Mouse (Mus musculus): Measurements from ENCODE around the gene Ncln. TPM values are rescaled to one million over a fixed set of nuclear protein-coding genes. Genes with fewer than 3 reads are reported as not detected.

Ncln gene
- total RNA-seq (2021), result 102 and 107 TPM in 2 replicates
- long read RNA-seq, experiment 1, transcript Ncln-201 (14 exons, 3,118 nt), result major isoform, 95 of 174 reads
- long read RNA-seq, experiment 1, transcript Ncln-202 (14 exons, 2,841 nt), result minor isoform, 50 of 174 reads
- long read RNA-seq, experiment 1, partial matches to known transcripts, result 6 of 174 reads
- long read RNA-seq, experiment 1, other reads (novel, unspliced or antisense), result 23 of 174 reads
- long read RNA-seq, experiment 2, transcript Ncln-201 (14 exons, 3,118 nt), result major isoform, 67 of 137 reads
- long read RNA-seq, experiment 2, transcript Ncln-202 (14 exons, 2,841 nt), result minor isoform, 34 of 137 reads
- long read RNA-seq, experiment 2, partial matches to known transcripts, result 13 of 137 reads
- long read RNA-seq, experiment 2, other reads (novel, unspliced or antisense), result 22 of 137 reads

DNA sequence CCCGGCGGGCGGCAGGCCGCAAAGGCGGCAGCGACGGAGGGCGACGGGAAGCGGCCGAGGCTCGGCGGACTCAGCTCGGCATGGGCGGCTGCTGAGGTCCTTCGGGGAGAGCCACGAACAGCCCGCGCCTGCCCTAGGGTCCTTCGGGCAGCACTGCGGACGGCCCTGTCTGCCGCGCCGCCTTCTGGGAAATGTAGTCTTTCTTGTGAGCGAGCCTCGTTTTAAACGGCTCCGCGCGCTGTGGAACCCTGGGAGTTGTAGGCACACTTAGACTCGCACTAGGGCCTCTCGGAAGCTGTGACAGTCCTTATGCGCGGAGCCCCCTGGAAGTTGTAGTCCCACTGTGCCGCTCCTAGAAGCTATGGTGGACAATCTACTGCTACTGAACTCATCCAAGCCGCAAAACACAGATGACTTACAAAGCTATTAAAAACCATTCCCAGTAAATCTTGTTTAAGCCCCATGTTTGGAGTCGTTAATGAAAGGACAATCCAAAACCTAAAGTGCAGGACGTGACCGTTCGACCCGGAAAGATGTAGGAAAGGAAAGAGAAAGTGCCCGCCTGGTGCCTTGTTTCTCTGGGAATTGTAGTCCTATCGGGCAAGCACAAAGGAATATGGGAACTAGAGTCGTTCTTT lies at the start of gene Ncln:
TSS of gene Ncln (minus strand) at position 129 of the 638 bp plus-strand sequence.
- DNase-seq, result peak; percentile 98

- peak; percentile 100 for DNase-seq
Measured at GRCm38 (mm10) chr10:81545161-81545747, 49.1 kb upstream of the Ncln start, which contains the start of gene Gna11. TSS of gene Gna11 (minus strand) at chr10:81545190.

- DNase-seq, result no peak
Measured at GRCm38 (mm10) chr10:81544296-81545160, 48.3 kb upstream of the Ncln start.

- no peak for DNase-seq
Measured at GRCm38 (mm10) chr10:81543633-81544032, 47.4 kb upstream of the Ncln start.

- DNase-seq, result no peak
Measured at GRCm38 (mm10) chr10:81542727-81543460, 46.7 kb upstream of the Ncln start.

GRCm38 (mm10) chr10:81541803-81542202 lies 45.6 kb upstream of the Ncln start:
- DNase-seq, result peak; percentile 69

- no peak for DNase-seq
Measured at GRCm38 (mm10) chr10:81541363-81541762, 45.2 kb upstream of the Ncln start.

GRCm38 (mm10) chr10:81538321-81539048 lies 42.3 kb upstream of the Ncln start:
- no peak for DNase-seq

DNA sequence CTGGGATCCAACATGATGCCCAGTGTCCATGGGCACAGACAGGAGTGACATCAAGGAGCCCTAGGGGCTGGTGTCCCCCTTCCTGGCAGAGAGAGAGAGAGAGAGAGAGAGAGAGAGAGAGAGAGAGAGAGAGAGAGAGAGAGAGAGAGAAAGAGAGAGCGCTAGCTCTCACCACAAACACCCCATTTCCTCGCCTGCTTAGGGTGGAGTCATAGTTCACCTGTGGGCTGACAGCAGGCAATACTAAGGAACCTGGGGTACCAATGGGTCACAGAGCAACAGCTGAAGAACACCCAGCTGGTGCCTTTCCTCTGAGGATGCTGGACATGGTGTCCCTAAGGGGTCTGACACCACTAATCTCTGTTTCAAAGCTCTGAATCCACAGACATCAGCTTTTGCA lies 41.2 kb upstream of the Ncln start:
- no peak for DNase-seq

DNA sequence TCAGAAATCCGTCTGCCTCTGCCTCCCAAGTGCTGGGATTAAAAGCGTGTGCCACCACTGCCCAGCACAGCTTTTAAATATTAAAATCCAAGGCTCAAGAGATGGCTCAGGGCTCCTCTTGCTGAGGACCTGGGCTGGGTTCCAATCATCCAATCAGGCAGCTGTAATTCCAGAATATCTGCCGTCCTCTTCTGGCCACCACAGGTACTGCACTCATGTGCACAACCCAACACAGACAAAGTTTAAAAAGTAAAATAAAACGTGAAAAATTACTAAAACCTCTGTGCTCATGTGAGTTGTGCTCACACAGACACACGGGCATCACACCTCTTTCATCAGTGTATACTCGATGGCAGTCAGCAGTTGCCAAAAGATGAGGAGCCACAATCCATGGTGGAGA lies 40.5 kb upstream of the Ncln start:
- DNase-seq, result no peak

DNA sequence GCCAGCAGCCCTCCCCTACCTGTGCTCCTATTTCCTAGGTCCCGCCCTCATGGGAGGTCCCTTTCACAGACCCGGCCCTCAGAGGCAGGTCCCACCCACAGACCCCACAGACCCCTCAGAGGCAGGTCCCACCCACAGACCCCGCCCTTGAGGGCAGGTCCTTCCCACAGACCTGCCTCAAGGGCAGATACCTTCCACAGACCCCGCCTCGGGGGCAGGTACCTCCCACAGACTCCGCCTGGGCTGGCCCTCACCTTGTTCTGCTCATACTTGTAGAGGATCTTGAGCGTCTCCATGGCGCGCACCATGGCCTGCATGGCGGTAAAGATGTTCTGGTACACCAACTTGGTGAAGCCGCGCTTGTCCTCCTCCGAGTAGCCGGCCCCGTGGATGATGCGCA lies 38.6 kb upstream of the Ncln start:
- no peak for DNase-seq

DNA sequence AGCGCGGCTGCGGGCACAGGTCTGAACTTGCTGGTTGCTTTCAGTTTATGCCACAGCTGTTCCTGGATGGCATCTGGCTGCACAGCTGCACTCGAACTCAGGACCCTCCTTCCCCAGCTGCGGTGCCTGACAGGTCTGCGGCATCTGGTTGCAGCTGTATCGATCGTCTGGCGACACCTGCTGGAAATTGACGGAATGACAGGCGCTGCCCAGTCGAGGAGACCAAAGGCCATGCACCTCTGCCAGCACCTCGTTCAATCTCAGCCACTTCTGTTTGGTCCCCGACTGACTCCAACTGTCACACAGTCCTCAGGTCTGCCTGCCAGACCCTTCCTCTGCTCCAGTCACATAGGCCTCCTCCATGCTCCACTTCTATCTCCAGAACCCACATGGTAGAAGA lies 30.6 kb upstream of the Ncln start:
- peak; percentile 89 for DNase-seq

DNA sequence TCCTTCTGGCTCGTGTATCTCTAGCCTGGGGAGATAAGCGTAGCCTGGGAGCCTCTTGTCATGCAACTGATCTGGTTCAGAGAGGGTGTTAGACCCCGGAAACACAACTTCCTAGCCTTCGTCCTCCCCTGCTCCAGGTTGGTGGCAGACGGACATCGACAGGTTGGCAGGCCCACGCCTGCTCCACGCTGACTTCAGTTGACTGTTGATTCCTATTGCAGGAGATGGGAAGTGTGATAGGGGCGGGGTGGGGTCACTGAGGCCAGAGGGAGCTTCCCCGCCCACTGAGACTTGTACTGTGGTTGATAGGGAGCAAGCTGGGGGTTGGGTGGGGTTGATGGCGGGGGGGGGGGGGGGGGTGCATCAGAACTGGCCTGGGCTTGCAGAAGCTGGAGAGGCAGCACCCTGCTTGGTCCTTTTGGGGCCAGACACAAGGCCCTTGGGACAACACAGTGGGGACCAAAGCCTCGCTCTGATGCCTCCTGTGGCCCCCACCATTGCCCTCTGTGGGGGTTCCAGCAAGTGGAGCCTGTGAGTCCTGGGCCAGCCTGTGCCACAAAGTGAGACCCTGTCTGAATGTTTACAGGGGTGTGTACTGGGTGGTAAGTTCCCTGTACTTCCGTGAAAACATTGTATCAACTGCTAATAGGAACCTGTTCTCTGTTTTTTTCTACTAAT lies 29.0 kb upstream of the Ncln start:
- DNase-seq, result no peak

GRCm38 (mm10) chr10:81524051-81524605 lies 27.9 kb upstream of the Ncln start, which contains the start of gene Gna15:
TSS of gene Gna15 (minus strand) at chr10:81524225.
- no peak for DNase-seq

- no peak for DNase-seq
Measured at GRCm38 (mm10) chr10:81523570-81523969, 27.4 kb upstream of the Ncln start.

DNA sequence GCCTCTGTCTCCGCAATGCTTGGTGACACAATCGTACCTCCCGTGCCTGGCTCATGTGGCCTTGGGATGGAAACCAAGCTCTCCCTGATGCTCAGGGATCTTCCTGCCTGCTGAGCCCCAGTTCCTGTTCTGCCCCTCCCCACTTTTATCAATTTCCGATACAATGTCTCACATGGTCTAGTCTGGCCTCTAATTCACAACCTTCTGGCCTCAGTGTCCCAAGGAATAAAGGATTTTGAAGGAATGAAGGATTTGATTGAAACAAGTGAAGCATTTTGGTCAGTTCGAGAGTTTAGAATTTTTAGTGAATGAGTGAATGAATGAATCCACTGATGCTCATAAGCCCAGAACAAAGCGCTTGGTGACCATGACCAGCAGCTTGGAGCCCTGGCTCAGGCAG lies 26.9 kb upstream of the Ncln start:
- no peak for DNase-seq

DNA sequence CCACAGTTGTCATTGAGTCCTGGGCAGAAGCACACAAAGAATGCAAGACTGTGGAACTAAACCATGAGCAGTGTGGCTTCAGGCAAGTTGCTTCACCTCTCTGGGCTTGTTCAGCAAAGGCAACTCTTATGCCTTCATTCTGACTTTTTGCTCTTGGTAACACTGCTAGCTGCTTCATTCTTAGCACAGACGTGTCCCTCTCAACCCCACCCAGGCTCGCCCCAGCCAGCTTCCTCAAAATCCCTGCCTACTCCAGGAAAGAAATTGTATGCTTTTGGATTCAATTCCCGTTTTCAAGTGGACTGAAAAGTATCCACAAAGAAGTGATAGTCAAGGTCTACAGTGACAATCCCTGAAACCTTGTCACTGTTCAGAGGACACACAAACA lies 23.8 kb upstream of the Ncln start:
- DNase-seq, result no peak

DNA sequence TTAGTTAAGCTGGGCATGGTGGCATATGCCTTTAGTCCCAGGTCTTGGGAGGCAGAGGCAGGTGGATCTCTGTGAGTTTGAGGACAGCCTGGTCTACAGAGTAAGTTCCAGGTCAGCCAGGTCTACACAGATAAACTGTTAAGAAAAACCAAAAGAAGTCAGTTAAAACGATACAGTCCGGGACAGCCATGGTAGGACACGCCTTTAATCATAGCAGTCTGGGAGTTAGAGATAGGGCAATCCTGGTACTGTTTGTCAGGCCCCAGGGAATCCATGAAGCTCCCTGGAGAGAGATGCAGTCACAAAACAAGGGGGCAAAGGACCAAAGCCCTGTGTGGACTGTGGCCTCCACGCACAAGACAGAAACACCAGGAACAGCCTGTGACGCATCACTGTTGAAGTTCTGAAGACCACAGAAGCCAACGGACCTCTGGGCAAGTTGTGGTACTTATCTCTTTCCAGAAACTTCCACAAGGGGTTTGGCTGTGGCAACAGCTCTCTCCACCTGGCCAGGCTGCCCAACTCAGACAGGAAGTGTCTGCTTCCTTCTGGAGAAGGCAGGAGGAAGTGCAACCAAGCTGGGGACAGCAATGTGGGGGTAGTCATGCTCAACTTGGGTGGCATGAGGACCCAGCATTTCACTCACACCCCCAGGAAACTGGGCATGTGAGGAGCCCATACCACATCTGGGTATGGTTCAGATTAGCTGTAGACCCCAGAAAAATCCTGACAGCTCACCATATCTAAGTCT lies 23.2 kb upstream of the Ncln start:
- DNase-seq, result no peak

DNA sequence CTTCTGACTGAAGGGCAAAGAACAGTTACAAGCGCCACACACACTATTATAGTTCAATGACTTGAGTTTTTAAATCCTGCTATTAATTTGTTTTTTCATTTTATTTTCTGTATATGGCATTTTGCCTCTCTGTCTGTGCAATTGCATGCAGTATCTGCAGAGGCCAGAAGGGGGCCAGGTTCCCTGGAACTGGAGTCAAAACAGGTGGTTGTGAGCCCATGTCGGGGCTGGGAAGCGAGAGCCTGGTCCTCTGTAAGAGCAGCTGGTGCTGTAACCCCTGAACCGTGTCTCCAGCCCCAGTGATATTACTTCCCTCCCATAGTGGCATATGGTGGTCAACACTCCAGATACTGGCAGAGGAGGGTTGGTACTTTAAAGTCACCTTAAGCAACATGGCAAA lies 22.4 kb upstream of the Ncln start:
- DNase-seq, result peak; percentile 84
